Mouse (Mus musculus): ENCODE data around the gene Rab3gap1.
"Not testable (repeated sequence)": the region's sequence is repeated elsewhere in the genome, so short reads cannot be mapped to it uniquely, and the experiment has no call there.

The Rab3gap1 gene

DNA sequence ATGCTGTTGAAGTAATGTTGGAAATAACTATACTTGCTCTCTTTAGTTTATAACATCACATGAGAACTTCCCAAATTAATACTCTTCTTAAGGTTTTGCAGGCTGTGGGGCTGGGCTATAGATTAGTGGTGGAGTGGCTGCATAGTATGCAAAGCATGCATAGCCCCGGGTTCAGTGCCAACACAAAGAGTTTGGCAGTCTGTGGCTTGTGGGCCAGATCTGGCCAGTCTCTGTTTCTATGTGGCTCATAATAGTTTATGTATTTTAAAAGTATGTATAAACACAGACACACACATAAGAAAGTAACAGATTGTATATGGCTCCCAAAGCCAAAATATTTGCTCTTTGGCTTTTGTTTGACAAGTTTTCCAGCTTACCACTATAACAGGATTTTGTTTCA is 47.2 kb downstream of the Rab3gap1 start:
- DNase-seq (ENCODE audit: low read depth, low spot score): no peak

DNA sequence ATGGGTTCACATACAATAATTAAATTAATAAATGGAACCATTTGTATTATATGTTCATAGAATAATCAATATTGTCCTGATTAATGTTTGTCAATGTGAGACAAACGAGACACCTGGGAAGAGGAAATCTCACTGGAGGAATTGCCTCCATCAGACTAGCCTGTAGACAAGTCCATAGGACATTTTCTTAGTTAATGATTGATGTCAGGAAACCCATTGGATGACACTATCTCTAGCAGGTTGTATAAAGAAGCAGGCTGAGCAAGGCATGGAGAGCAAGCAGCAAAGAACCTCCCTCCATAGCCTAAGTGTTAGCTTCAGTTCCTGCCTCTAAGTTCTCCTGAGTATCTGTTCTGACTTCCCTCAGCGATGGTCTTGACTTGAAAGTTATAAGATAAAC is 64.8 kb downstream of the Rab3gap1 start:
- no peak for DNase-seq (ENCODE audit: low read depth, low spot score)

DNA sequence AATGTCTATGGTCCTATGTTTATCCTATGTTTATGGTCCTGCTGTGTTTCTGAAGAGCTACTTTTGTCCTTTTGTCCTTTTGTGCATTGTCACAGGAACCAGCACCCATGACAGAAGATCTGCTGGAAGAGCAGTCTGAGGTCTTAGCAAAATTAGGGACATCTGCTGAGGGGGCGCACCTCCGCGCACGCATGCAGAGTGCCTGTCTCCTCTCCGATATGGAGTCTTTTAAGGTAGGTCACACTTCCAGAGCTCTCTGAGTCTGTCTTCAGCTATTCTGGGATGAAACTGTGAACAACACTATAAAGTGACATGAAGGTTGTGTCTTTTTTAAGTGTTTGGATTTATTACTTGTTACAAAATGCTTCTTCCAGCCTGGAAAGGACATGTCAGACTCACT is 65.7 kb downstream of the Rab3gap1 start:
- DNase-seq (ENCODE audit: low read depth, low spot score): no peak

DNA sequence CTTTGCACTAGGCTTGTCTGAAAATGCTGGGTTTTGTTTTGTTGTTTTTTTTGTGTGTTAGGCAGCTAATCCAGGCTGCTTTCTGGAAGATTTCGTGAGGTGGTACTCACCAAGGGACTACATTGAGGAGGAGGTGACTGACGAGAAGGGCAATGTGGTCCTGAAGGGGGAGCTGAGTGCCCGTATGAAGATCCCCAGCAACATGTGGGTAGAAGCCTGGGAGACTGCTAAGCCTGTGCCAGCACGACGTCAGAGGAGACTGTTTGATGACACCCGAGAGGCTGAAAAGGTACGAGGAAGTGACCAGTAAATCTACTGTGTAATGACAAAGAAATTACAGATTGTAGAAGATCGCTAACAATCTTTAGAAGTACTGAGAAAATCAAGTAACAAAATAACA is 68.7 kb downstream of the Rab3gap1 start:
- no peak for DNase-seq (ENCODE audit: low read depth, low spot score)

DNA sequence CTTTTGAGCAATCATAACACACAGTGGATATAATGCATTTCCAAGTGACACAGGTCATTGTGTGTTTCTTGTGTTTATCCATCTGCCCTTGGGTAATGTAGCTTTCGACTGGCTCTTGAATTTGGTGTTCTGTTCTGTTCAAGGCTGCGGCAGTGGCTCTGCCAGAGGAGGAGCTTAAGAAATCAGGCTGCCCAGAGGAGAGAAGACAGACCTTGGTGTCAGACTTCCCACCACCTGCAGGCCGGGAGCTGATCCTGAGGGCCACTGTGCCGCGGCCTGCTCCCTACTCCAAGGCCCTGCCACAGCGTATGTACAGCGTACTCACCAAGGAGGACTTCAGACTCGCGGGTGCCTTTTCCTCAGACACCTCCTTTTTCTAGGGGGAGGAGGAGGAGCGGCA is 73.7 kb downstream of the Rab3gap1 start:
- DNase-seq (ENCODE audit: low read depth, low spot score): no peak

DNA sequence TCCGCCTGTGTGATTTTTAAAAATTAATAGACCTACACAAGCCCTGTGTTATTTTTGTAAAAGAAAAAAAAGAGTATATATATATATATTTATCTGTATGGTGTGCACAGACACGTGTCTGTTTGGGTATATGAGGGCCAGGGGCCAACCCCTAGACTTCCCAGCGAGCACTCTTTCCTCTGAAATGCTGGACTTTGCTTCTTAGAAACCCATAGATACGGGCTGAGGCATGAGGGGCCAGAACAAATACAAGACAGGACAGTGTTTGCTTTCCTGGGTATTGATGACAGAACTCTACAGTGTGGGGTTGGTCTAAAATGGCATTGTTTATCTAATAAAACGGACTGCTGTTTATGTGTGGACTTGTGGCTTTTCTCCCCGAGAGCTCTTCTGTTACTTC is 74.9 kb downstream of the Rab3gap1 start:
- DNase-seq (ENCODE audit: low read depth, low spot score): no peak

DNA sequence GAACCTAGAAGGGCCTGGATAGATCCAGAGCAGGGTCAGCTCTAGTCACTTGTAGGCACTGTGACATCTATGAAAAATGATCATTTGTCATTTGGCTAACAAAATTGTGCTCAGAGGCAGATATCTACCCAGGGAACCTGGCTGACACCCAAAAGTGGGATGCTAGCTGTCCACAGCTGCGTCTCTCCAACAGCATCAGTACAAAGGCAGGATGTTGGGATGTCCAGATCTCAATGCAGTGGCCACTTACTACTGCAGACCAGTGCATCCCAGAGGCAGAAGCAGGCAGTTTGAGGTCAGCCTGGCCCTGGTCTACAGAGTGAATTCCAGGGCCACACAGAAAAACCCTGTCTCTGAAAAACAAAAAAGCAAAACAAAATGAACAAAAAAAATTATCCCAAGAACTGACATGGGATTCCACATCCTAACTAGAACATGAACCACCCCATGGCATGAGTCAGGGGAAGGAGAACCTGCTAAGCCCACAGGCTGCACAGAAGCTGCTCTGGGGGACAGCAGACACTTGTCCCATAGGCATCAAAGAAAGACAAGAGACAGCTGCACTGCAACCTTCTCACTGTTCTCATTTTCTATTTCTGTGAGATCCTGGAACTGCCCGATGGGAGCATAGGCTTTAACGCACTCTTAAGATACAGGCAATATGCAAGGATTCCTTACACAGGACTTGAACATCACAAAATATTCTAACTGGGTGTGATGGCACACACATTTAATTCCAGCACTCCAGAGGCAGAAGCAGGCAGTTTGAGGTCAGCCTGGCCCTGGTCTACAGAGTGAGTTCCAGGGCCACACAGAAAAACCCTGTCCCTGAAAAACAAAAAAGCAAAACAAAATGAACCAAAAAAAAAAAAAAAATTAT is 77.4 kb downstream of the Rab3gap1 start:
- DNase-seq (ENCODE audit: low read depth, low spot score): no peak

DNA sequence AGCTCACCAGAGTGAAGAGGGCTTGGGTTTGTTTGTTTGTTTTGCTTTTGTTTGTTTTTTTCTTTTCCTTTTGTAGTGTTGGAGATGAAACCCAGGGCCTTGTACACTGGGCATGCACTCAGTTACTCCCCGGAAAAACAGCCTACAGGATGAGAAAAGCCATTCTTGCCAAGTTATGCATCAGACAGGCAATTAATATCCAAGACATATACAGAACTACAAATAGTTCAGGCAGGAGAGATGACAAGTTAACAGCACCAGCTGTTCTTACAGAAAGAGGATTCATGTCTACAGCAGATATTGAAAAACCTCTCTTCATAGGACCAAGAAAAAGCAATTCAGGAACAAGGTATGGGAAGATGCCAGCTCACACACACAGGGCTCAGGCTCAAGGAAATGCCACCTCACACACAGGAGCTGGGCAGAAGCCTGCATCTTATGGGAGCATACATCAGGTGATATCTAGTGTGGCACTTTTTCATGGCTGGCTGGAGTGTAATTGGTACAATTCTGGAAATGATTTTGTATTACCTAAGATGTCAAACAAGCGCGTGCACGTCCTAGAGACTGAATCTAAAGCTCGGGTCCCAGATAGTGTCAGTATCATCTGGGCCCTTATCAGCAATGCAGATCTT is 78.2 kb downstream of the Rab3gap1 start:
- DNase-seq (ENCODE audit: low read depth, low spot score): no peak

DNA sequence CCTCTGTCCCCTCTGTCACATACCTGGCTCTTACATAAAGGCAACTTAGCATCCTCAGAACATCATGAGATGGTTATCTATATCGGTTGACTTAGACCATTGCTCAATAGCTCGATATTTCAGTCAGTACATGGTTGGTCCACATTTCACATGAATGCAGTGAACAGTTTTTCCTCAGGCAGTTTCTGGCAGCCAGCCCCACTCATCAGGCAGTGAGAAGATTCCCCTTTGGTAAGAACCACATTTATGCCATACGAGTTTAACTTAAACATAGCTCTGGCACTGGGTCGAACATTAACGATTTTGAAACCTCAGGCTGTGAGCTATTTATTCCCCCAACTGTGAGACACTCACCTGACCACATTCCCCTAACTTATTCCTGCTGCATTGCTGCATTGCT is 80.2 kb downstream of the Rab3gap1 start:
- no peak for DNase-seq (ENCODE audit: low read depth, low spot score)

DNA sequence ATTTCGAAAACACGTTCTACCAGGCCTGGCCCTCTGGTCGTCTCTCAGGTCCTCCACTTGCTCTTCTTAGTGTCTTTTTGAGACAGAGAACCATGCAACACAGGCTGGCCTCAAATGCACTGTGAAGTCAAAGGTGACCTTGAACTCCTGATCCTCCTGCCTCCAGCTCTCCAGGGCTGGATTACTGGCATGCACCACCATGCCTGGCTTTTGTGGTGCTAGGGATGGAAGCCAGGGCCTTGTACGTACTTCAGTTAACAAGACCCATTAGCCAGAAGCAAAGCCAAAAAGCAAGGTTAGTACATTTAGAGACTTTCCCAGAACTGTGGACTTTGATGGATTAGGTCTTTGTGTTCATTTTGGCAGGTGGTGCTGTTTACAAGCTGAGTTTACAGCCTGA is 83.7 kb downstream of the Rab3gap1 start:
- no peak for DNase-seq (ENCODE audit: low read depth, low spot score)

DNA sequence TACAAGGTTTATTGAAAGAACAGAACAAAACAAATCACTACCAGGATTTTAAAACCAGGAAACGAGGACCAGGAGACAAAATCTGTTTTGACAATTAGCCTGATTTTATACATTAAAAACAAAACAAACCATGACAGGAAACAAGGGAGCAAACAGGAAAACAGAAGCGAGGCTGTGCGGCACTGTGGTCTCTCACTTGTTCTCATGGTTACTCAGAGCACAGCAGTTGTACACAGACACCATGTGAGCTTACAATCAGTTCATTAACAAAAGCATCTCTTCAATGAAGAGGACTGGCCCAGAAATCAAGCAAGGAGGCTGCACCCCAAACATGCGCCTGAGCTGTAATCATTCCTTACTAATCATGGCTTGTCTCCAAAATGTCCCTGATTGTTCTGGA is 85.6 kb downstream of the Rab3gap1 start:
- not testable (repeated sequence) for DNase-seq (ENCODE audit: low read depth, low spot score)

DNA sequence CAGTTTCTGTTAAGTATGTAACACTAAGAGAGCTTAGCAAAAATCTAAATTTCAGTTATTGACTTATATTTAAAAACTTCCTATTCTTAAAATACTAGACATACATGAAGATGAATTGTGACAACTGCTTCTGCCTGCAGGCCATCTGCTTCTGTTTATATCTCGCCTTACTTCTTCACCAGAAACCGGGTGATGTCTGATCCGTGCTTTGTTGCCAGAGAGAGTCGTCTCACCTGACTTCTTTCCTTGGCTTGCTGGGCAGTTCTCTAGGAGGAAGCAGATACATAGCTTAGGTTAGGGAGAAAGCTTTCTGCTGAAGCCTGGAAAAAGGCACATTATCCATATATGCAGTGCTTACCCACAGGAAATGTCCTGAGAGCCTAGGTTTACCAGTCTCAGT is 86.2 kb downstream of the Rab3gap1 start:
- DNase-seq (ENCODE audit: low read depth, low spot score): no peak

DNA sequence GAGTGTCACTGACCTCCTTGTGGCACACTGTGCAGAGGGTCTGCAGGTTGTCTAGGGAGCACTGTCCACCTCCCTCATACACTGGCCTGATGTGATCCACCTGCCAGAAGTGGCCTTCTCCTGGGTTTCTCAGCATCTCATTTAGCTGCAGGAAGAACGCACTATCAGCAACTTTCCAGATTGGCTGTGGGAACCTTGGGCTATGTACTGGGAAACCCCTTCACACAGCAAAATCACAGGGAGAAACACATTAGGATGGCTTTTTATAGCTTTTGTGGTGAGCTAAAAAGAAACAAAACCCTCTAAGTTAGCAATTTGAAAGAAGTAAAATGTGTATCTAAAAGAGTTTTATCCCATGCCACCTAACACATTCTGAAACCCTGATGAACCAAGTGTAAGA is 88.0 kb downstream of the Rab3gap1 start:
- no peak for DNase-seq (ENCODE audit: low read depth, low spot score)

DNA sequence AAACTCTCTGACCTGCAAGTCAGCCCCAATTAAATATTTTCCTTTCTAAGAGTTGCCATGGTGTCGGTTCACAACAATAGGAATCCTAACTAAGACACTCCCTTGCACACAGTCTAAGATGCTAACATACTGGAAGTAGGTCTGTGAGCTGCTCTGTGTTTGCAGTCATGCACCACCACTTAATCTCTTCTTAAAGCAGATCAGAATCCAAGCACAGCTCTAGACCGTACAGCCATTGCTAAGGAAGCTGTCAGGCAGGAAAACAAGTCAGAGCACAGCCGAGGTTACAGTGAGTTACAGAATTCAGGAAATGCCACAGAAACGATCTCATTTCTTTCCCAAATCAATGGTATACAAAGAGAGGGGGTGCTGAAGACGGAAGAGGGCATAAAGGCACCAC is 90.2 kb downstream of the Rab3gap1 start:
- DNase-seq (ENCODE audit: low read depth, low spot score): no peak

DNA sequence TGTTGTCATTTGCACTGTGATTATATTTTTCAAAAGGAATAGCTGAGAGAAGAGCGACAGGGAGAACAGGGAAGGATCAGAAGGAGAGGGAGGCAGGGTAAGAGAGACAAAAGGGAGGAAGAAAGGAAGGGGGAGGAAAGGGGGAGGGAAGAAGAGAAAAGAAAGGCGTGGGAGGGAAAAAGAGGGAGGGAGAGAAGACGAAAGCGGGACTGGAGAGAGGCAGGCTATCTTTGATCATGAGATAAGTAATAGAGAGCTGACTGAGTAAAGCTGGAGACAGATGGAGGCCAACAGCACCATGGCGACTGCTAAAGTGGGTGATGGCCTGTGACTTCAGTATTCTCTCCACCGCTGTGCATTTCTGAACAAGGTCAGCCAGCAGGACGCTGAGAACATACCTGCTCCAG is 90.7 kb downstream of the Rab3gap1 start:
- DNase-seq (ENCODE audit: low read depth, low spot score): no peak

DNA sequence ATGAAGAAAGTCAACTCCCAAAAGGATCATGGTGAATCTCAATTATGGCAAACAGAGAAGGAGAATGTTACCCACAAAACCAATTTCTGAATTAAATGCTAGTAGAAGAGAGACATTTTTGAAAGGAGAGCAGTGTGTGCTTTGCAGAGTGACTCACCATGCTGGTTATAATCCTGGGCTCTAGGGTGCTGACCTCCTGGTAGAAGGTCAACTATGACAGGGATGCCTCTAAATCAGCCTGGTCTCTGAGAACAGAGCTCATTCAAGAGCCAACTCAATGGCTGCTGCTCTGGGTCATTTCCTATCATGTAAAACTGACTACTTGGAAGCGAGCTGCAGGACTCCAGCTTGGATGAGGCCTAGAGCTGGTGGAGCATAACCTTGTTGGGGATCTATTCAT is 92.6 kb downstream of the Rab3gap1 start:
- peak; percentile 80 for DNase-seq (ENCODE audit: low read depth, low spot score)

DNA sequence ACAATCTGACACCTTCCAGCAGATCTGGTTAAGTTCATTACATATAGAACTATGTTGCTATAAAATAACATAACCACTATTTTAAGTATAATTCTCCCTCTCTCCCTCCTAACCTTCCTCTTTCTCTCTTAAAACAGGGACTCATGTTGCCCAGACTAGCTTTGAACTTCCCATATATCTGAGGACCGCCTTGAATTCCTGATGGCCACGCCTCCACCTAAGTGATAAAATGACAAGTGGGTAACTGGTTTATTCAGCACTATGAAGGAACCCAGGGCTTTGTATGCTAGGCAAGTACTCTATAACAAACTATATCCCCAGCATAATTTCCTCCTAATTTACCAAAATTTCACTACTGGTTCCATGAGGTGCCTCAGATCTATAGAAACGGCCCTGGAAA is 94.8 kb downstream of the Rab3gap1 start:
- DNase-seq (ENCODE audit: low read depth, low spot score): no peak

DNA sequence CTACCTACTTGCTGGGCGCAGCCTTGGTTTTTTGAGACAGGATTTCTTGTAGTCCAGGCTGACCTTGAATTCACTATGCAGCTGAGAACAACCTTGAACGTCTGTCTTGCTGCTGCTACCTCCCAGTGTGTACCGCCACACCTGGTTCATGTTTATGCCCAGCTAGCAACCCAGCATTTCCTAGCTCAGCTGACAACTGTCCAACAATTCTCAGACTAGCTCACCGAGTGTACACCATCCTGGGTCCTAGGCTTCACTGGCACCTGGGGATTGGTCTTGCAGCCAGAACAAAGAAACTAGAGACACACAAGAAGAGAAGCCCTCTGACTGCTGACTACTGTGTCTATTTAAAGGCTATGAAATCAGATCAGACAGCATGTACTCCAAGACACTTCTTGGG is 102.3 kb downstream of the Rab3gap1 start:
- DNase-seq (ENCODE audit: low read depth, low spot score): no peak

DNA sequence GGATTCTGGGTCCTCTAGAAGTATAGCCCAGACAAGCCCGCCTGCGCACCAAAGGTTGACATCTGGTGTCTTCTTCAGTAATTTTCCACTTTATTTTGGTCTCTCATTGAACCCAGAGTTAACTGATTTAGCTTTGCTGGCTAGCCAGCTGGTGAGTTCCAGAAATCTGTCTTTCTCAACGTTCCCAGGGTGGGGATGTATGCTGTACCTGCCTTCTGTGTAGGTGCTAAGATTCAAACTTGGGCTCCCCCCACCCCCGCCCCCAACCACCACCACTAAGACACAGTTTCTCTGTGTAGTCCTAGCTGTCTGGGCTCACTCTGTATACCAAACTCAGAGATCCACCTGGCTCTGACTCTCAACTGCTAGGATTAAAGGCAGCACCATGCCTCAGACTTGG is 105.5 kb downstream of the Rab3gap1 start:
- DNase-seq (ENCODE audit: low read depth, low spot score): no peak

DNA sequence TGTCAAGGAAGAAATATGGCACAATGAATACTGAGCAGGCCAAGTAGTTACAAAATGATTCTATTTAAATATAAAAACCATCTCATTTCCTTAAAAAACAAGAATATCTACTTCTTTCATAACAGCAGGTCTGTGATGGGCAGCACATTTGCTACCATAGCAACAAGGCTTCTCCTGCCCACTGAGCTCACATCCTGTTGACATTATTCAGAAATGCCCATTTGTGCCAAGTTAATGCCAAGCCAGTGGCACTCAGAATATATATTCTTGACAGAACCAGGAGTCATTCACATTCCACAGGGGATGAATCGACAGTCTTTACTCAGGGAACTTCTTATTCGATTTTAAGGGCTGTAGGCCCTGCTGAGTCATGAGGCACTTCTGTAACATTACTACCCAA is 107.1 kb downstream of the Rab3gap1 start:
- DNase-seq (ENCODE audit: low read depth, low spot score): peak; percentile 92

DNA sequence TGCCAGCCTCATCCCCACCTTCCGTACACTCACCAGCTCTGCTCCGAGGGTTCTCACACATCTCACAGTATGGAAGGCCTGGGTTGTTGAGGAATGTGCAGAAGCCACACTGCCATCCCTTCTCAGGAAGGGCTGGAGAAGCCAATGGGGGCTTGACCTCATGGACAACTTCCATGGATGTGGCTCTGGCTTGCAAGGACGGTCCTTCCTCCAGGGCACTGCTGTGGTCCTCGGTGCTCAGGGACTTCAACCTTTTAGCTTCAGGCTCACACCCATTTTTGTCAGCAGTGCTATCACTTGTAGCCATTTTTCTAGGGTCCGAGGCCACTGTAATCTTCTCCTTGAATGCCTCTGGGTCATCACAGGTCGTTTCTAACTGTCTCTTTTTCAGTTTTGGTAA is 107.5 kb downstream of the Rab3gap1 start:
- no peak for DNase-seq (ENCODE audit: low read depth, low spot score)

DNA sequence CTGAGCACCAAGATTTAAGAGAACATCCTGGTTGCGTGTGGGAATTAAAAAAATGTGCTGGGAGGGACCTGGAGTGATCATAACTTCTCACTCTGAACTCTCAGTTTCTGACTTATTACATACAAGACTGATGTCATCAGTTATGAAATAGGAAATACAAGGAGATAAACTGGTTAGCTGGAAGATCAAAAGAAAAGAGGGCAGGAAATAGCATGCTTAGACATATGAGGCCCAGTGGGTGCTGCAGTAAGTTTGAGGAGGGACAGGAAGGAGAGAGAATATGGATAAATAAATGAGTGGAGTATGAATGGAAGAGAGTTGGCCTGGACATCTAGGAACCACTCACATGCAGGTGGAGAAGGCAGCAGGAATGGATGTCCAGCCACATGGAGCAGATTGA is 109.6 kb downstream of the Rab3gap1 start:
- no peak for DNase-seq (ENCODE audit: low read depth, low spot score)

DNA sequence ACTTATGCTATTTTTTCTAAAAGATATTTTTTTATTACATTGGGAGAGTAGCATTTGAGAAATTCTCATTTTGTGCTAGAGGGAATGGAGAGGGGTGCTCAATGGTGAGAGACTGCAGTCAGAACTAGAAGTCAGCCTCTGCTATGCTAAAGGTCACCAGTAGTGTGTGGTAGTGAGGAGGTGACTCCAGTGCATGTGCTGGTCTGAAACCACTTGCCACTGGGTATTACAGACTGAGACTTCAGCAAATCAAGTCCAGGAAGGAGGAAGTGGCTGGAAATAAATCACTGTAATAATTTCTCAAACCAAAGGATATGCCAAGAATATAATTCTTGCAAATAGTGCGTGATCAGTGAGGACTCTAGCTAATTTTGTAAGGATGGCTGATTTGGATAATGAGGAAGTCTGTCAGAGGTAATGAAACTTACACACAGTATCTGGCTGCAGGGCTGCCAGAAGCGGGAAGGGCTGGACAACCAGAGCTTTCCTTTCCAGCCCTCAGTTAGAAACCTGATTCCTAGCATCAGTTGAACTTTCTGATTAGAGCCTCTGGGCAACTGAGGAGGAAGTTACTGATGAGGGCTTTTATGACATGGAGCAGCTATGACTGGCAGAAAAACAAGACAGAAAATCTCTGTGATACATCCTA is 112.5 kb downstream of the Rab3gap1 start:
- DNase-seq (ENCODE audit: low read depth, low spot score): no peak

Measured in 3T3-L1 (cell line).